Mouse (Mus musculus): ENCODE data around the gene Cep350.
"Not testable (repeated sequence)": the region's sequence is repeated elsewhere in the genome, so short reads cannot be mapped to it uniquely, and the experiment has no call there.

Gene Cep350

DNA sequence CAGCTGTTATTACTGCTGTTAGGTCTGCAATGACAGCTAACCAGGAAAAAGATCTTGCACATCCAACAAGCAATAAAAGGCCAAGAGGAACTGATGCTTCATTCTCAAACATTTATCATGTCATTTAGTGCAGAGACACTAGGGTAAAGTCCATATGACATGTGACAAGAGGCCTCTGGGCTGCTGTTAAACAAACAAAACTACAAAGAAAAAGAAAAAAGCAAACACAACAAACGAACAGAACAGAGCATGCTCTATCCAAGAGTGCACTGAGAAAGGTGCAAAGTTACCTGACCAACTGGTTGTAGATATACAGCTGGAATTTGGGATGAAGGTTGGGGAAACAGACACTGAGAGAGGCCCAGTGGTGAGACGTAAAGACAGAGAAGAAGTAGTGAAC, 86.2 kb downstream of the Cep350 start:
- DNase-seq (ENCODE audit: low spot score in 2 of 2), result no peak

DNA sequence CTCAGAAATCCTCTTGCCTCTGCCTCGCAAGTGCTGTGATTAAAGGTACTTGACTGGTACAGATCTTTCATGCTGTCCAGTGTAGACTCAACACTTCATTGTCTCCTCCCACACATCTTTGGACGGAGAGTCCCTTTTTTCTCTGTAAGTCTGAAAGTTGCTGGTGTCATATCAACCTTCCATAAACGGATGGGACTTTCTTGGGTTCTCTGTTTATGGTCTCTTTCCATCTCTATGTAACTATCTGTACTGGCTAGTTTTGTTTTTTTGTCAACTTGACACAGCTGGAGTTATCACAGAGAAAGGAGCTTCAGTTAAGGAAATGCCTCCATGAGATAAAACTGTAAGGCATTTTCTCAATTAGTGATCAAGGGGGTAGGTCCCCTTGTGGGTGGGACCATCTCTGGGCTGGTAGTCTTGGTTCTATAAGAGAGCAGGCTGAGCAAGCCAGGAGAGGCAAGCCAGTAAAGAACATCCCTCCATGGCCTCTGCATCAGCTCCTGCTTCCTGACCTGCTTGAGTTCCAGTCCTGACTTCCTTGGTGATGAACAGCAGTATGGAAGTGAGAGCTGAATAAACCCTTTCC, 90.3 kb downstream of the Cep350 start:
- not testable (repeated sequence) for DNase-seq (ENCODE audit: low spot score in 2 of 2)

DNA sequence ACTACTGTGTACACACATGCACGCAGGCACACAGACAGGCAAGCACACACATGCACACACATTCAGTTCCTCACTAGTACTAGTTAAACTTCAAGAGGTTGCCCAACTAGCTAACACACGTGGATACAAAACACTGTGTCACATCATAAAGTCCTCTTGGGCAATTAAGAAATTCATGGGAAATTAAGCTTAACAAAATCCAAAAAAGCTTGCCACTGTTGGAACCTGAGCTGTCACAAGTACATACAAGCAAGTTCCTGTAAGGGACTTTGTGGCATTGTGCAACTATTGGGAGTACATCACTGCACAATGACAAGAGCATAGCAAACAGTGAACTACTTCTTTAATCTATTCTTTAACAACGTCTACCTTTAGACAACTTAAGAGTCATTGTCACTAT, 93.5 kb downstream of the Cep350 start:
- DNase-seq (ENCODE audit: low spot score in 2 of 2), result no peak

DNA sequence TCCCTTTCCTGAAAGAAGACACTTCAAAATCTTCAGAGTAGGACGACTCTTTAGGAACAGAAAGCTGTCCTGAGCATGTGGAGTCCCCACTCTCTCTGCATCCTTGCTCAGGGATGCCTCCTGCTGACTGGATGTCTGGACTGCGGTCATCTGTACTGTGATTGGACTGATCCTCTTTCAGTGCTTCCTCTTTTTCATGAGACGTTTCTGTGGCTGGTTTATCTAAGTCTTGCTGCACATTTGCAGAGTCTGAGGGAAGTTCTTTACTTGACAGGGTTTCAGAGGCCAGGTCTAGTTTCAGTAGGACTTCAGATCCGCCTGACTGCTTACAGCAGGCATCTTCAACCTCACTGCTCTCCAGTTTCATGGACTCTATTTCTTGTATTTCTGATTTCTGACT, 110.1 kb downstream of the Cep350 start:
- DNase-seq (ENCODE audit: low spot score in 2 of 2), result peak in 1 of 2 experiments; percentile 11

DNA sequence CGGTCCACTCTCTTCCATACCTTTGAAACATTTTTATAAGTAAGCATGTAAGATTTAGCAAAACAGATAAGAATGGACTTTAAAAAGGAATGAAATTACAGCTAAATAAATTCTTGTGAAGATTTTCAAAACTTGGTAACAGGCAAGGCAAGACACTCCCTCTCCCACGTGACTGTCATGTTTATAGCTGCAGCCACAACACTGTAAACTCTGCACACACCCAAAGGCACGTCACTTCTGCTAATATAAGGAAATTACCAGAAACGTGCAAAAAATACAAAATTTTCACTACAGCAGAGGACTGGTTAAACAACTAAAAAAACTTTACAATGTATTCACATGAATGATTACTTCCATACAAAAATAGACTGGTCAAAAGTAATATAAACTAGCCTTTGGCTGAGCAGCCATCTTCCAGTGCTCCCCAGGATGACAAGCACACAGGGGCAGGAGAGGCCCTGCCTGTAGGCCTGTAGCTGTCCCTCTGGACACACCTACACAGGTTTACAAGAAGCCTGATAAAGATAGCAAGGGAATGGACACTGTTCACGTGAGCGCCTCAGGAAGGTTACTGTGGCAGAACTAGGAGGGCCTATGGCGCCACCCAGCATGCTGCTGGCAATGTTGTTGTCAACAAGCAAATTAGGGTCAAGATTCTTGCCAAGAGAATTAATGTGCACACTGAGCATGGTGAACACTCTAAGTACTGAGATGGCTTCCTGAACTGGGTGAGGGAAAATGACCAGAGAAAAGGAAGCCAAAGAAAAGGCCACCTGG, 117.9 kb downstream of the Cep350 start:
- no peak for DNase-seq (ENCODE audit: low spot score in 2 of 2)

DNA sequence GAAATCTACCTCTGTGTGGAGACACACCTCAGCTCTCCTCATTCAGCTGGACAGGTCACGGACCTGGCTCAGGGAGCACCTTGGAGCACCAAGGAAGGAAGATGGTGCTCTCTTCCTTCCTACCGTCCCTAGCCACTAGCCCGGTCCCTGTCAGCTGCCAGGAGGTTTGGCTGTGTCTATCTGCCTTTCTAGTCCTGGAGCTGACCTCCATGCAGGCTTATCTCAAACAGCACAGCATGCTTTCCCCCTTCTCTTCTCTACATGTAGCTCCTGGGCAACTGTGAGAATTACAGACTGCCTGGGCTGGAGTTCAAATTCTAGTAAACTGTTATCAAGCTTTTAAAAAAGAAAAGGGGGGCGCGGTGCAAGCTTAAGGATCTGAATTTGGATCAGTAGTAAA, 120.0 kb downstream of the Cep350 start:
- no peak for DNase-seq (ENCODE audit: low spot score in 2 of 2)

DNA sequence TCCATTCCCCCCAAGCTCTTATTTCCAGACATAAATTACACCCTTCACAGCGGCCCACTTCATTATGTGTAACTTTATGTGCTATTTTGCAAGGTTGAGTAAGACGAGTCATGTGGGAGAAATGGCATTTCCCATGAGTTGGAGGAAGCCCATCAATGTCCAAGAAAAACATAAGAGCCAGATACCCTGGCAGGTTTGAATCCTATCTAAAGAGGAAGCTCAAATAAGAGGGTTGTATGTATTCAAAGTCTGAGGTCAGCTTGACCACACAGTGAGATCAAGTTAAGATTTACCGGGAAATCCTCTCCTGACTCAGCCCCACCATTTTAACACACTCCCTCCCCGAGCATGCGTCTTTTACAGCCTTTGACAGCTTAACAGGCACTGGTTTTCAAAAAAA, 128.8 kb downstream of the Cep350 start:
- DNase-seq (ENCODE audit: low spot score in 2 of 2), result no peak

DNA sequence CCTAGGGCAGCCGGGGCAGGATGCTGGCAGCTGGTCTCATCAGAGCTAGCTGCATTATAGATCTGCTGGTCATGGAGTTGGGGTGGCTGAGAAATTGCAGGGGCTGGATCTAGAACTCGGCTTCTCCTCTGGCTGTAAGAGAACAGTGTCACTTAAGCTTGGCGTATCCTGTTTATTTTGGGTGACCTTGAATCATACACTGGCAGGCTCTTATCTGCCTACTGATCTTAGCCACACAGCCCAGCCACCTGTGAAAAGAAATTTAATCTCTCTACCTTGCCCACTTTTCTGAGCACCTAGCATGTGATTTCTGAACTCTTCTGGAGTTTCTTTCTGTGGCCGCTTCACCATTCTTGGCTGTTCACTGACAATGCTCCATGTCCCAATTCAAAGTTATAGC, 129.5 kb downstream of the Cep350 start:
- DNase-seq (ENCODE audit: low spot score in 2 of 2), result no peak

DNA sequence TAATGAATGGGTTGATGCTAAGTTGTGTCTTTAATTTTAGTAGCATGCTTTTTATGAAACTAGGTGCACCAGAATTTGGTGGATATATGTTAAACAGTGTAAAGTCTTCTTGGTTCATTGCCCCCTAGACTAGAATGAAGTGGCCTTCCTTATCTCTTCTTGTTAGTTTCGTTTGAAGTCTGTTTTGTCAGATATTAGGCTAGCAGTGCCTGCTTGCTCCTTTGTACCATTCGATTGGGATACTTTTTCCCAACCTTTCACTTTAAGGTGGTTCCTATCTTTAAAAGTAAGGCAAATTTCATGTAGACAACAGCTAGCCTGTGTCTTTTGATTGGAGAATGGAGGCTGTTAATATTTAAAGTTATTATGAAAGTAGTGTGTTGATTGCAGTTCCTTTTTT, 137.4 kb downstream of the Cep350 start:
- DNase-seq (ENCODE audit: low spot score in 2 of 2), result no peak

DNA sequence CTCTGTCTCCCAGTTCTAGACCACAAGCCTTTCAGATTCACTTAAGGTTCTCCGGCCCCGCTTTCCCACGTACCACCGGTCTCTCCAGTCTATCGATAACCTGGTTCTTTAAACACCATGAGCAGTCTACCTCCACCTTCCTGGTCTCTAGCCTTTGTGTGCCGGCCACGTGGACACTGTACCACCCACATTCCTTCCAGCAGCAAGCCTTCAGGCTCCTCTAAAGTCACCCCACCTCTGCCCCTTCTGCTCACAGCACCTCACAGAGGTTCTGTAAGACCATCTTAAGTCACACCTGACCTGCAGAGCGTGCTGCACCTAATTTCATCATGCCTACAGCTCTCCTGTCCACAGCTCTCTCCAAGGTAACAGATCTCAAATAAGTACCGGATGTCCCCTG, 139.4 kb downstream of the Cep350 start:
- DNase-seq (ENCODE audit: low spot score in 2 of 2), result no peak

DNA sequence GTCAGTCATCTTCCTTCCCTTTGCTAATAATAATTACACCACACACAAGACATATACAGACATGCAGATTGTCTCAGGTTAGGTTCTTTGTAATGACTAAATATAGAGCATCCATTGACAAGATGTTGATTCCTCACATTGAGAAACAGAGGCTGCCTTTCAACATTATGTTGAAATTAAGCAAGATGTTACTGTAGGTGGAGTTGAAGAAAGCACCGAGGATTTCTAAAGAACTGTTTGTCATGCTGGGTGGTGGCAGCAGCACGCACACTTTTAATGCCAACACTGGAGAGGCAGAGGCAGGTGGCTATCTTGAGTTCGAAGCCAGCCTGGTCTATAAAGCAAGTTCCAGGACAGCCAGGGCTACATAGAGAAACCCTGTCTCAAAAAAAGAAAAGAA, 141.1 kb downstream of the Cep350 start:
- no peak for DNase-seq (ENCODE audit: low spot score in 2 of 2)

DNA sequence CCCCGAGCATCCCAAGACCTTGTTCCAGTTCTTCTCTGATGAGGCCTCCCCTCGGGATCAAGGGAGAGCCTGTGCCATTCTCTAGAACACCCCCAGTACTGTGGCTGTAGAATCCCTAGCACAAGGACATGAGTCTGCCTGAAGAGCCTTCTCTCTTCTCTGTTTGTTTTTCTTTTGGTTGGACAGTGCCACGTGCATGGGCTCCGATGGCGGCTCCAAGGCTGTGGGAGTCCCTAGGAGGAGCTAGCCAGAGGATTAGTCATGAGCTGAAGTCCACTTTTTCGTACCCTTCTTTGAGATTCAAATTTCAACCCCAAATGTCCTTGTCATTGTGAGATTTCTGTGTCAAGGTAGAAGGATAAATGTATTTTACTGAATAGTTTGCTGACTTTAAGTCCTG, 142.2 kb downstream of the Cep350 start:
- no peak for DNase-seq (ENCODE audit: low spot score in 2 of 2)

DNA sequence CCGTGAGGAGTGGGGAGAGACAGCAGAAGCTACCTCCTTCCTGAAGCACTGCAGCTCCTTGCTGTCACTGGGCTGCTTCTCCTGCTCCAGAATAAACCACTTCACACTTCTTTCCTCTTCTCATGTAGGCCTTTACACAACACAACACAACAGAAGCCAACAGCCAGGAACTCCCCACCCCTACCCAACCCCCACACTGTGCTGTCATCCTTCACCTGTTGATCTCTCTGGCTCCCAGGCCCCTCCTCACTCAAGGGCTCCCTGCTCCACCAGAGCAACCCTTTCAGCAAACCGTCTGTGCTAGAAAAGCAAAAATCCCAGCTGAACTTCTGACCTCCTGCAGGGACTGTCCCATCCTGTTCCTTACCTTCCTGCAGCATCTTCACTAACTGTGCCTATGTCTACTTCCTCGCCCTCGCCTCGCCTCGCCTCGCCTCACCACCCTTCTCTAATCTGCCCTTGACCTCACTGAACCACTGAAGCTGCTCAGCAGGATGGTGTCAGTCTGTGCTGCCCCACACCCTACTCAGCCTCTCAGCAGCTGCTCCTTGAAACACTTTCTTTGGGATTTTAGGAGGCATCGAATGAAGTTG, 145.3 kb downstream of the Cep350 start:
- DNase-seq (ENCODE audit: low spot score in 2 of 2), result no peak

DNA sequence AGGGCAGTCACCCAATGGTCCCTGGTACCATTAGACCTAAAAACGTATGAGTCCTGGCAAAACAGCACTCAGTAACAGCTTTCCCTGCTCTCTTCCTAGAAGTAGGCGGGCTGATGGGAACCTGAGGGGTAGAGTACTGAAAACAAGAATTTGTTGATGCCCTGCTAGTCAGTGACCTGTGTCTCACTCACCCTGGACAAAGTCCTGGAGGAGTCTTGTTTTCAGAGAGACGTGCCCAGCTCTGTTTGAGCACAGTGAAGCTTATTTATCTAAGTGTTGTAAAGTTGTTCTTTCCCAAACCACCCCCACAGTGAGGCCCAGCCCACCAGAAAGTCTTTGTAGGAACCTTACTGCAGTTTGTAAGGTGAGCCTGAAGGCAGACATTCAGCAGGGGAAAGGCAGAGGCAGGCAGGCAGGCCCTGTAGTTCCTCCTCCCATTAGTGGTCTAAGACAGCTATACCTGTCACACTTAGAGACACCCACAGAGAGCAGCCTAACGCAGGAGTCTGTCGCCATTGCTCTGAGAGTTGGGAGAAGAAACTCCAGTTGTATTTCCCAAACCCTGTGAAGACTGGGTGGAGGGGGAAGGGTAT, 146.2 kb downstream of the Cep350 start:
- DNase-seq (ENCODE audit: low spot score in 2 of 2), result no peak

DNA sequence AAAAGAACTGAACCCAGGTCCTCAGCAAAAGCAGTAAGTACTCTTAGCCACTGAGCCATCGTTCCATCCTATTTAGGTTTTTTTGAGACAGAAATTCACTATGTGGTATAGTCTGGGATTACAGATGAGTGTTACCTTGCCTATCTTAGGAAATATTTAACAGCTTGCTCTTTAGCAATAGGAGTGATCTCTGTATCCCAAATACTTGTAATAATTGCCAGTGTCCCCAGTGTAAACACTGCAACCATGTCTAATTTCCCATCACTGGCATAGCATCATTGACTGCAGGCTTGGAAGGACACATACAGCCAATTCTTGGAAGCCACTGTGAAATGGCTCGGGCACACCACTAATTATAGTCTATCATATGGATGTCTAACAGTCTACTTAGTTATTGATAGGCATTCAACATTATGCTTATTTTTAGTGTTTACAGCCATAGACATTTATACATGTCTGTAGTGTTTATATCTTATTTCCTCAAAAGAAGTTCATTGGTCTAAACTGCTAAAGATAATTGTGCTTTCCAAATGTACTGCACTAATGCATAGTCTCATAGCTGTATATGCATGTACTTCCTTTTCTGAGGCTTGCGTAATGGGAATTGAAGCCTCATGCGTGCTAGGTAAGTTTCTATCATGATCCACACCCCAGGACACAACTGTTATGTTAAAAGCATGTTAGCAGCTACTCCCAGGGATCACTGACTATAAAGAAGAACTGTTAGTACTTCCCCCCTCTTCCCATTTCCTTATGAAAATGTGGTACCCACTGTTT, 146.9 kb downstream of the Cep350 start:
- DNase-seq (ENCODE audit: low spot score in 2 of 2), result no peak

DNA sequence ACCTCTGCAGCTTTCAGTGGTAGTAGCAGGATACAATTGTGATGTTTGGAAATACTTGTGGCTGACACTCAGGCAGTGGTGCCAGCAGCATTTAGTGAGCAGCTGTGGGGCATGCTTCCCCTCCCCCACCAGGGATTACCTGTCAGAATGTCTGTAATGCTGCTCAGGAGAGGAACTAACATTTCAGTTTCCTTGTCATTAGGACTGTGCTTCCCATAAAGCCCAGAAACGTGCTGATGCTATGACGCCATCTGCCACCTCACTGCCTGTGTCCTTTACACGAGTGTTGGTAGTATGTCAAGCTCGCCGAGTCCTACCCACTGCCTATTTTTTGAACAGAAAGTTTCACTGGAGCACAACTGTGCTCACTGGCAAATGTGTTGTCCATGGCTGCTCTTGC, 152.4 kb downstream of the Cep350 start:
- no peak for DNase-seq (ENCODE audit: low spot score in 2 of 2)

DNA sequence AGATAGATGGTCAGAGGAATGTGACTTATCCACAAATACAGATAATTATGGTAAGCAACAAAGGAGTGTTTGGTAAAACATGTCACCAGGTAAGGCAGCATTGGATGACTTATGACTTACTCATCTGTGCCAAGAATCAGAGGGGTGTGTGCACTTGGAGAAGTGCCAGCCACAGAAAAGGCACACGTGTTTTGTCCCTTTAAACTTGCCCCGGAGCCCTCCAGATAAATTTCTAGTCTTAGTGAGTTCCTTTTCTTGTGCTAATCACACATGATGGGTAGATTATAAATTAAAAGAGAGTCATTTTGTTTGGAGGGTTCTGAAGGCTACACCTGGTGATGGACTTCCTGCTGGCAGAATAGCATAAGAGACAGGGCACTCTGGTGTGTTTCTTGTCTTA, 156.9 kb downstream of the Cep350 start:
- DNase-seq (ENCODE audit: low spot score in 2 of 2), result no peak

DNA sequence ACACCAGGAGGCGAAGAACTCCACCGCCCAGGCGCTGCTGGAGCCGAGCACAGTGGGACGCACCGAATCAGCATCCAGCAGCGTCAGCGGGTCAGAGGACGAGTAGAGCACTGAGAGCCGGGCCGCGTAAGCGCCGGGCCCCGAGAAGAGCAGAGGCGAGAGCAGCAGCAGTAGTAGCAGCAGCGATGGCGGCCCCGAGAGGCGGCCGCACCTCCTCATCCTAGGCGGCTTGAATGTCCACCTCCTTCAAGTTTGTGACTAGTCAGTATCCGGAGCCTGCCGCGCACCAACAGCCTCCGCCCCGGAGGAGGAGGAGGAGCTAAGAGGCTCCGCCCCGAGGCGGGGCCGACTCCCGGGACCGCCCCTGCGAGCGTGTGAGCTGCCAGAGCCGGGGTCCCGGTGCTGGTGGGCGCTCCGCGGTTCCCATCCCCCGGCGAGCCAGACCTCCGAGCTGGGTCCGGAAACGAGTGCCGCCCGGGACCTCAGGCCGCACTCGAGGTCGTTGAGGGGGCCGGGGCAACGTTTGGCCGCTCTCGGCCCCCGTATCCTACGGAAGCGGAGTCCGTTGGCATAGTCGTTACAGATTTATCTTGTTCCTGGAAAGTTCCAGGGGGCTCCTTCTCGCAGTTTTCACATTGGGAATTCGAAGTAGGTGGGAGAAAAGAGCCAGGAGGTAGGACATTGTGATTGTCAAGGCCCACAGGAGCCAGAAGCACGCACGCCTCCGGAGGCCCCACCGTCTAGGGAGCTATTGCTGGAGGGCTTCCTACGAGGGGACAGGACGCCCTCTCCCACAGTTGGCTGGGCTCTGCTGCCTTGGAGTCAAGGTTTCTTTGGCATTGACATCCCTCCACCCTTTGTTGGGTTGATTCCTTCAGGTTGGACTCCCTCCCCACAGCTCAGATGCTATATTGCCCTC, 160.2 kb downstream of the Cep350 start, which contains the start of gene Qsox1:
TSS of gene Qsox1 (minus strand) at position 309 of the 919 bp plus-strand sequence.
- DNase-seq (ENCODE audit: low spot score in 2 of 2), result peak; percentile 88 to 93

DNA sequence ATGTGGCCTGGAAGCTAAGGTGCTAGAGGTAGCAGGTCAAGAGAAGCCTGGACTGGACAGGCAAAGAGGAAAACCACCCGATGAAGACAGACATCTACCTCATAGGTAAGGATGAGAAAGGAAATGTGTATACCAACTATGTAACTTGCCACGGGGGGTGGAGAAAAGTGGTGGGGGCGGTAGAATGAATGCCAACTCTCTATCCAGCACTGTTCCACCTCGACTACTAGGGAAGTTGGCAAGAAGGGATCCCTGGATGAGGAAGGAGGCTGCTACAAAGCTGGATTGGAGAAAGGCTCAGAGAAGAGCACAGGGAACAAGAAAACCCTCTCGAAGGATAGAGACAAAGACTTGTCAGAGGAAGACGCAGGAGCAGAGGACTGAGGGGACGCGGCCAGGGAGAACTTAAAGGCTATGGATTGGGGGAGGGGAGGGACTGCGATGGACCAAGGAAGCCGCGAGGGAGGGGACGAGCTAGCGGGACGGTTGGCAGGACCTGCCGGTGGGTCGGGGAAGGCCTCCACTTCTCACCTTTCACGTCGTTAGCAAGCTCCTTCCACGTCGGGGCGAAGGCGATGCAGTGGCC, 161.0 kb downstream of the Cep350 start:
- DNase-seq (ENCODE audit: low spot score in 2 of 2), result no peak

DNA sequence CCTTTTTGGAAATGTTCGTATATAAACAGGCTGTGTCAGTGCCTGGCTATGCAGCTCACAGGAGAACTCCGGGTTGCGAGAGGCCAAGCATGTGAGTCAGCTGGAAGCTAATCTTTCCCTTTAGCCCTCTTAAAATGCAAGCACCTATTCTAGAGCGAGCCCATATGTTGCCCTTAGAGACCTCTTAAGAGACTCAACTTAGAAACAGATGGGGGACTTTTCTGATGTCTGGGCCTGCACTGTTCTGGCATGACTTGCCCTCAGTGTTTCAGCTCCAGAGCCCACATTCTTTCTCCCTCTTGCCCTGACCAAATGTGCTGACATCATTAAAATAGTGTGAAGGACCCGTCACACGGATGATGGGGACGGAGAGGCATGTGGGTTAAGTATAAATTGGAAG, 162.4 kb downstream of the Cep350 start:
- no peak for DNase-seq (ENCODE audit: low spot score in 2 of 2)
